Mouse (Mus musculus) kidney, adult 9 months (tissue): ENCODE data around the gene Rxra.

Experiments
- DNase-seq: peaks from one replicate; pipeline ENCODE4 v3.0.0; 2022

Gene Rxra

DNA sequence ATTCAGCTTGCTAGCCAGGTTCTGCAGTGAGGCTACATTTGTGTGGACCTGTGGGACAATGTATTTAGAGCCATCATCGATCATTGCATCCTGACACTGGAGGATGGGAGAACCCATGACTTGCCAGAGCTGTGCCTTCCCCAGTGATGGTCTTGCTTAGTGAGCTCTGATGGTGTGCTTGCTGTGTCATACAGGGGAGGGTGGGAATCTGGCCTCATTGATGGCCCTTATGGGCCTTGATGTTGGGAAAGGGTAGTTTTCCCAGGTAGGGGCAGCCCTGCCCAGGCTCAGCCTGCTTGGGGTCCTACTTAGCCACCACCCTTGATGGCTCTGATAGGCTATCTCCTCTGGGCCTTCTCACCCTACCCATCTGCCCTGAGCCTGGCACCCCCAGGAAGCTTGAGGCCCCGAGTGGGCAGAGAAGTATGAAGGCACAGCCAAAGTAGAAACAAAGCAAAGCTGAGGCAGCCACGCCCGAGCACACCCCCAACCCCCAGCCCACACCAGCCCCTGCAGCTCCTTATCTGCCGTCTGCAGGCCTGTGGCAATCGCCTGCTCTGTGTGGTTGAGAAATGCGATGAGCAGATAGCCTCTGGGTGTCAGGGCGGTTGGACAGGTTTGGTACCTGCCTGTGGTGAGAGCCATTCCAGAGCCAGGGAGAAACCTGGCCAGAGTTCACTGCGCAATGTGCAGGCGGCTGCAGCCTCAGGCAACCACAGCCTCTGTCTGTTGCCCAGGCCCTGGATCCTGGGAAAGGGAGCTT lies 26.8 kb downstream of the Rxra start:
- DNase-seq = peak; percentile 35

GRCm38 (mm10) chr2:27703852-27704640 lies 27.8 kb downstream of the Rxra start:
- peak; percentile 38 for DNase-seq

GRCm38 (mm10) chr2:27704641-27705040 lies 28.4 kb downstream of the Rxra start:
- peak; percentile 79 for DNase-seq

DNA sequence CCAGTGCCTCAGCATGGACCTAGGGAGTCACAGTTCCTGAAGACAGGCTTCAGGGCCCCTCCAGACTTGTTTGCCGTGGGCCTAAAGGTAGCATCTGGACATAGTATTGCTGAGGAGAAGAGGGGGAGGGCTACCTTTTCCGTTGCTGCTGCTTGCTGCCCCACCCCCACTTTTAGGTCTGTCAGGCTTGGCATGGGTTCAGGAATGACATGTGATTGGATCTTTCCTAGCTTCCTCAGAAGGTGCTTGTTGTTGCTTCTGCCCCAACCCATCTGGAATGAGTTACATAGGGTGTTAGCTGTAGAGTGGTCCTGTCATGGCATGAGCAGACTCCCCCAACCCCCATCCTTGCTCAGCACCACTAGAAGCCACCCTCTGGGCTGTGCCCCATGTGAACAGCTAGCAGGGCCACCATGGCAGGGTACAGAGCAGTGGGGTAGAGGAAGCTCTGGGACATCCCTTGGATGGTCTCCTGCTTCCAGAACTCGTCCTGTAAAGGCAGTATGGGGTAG lies 34.7 kb downstream of the Rxra start:
- DNase-seq = peak; percentile 74

DNA sequence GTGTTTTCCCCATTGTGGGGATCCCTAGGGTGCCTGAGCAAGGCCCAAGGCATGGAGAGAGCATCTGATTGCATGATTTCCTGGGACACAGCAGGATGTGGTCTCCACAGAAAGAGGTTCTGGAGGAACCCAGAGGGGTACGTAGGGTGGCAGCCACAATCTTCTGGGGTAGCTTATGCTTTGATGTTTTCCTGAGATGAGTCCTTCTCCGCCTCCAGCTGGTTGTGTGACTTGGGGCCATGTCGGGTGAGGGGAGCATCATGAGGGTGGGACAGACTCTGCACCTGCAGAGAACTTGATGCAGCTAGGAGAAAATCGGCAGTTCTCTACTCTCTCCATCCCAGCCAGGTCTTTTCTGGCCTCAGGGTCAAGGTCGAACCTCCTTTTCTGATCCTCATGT lies 36.4 kb downstream of the Rxra start:
- no peak for DNase-seq

DNA sequence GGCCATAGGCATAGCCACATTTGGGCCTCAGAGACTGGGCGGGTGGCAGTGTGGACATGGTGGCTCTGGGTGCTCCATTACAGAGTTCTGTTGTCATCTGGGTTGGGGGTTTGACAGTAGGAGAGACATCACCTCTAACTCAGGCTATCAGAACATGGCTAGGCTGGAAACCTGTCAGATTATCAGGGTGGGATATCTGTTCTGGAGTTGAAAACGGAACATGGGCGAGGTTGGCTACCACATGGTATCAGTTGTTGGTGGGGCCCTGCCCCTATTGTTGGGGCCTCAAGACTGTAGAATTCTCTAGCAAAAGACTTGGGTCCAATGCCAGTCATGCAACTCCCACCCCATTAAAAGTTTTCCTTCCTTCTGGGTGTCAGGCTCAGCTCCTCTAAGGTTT lies 37.1 kb downstream of the Rxra start:
- DNase-seq = no peak

- DNase-seq = no peak
These were observed 37.9 kb downstream of the Rxra start for GRCm38 (mm10) chr2:27714131-27714530.

GRCm38 (mm10) chr2:27715221-27715620 lies 39.0 kb downstream of the Rxra start:
- DNase-seq = no peak

GRCm38 (mm10) chr2:27716339-27716738 lies 40.1 kb downstream of the Rxra start:
- no peak for DNase-seq

- DNase-seq = peak; percentile 91
These were observed 42.0 kb downstream of the Rxra start for GRCm38 (mm10) chr2:27718191-27718590.

DNA sequence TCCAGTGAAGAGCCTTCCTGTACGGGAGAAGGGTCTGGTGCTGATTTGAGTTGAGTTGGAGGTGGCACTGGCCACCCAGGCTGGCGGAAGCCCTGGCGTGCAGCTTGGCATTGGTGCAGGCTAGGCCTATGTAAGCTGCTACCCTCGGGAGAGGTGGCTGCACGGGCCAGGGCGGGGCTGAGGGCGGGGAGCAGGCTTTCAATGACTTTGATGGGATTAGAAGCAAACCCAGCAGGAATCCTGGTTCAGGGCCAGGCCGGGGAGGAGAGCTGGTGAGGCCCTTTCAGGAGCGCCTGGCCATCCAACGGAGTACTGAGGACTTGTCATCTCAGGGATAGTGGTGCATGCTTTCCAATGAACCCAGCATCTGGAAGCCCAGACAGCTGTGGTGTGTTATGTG lies 43.4 kb downstream of the Rxra start:
- DNase-seq = no peak

- no peak for DNase-seq
These were observed 45.4 kb downstream of the Rxra start for GRCm38 (mm10) chr2:27721611-27722010.

GRCm38 (mm10) chr2:27724729-27725316 lies 48.6 kb downstream of the Rxra start:
- DNase-seq = no peak

DNA sequence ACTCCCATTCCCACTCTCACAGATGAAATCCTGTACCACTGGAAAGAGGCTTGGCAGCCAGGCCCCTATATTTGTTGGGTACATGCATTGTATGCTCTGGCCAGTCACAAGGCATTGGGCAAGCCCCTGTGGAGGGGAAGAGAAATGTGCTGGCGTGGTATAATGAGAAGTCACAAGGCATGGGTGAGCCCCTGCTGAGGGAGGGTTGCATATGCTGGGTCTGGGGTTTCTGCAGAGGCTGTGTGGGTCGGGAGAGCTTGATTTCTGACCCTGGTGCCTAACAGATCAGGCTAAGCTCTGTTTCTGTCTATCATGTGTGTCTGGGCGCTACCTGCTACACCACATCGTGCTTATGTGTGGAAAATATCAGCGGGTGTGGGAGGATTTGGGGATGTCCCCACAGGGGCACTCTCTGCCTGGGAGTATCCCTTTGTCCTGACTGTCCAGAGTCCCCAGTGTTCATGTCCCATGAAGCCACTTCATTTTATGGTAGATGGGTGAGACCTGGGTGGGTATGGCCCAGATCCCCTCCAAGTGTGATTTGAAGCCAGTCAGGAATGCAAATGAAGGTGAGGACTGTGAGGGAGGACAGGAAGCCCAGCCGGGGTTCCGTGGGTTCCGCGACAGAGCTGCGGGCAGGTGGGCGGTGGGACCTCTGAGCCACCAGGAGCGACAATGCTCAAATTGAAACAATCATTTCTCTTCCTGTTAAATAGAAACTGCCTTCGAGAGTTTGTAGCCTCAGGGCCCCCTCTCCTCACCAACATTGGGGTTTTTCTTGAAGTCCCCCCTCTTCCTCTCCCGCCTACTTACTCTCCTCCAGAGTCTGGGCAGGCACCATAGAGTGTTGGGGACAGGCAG lies 52.0 kb downstream of the Rxra start:
- DNase-seq = no peak

- no peak for DNase-seq
These were observed 52.8 kb downstream of the Rxra start for GRCm38 (mm10) chr2:27729009-27729408.

- peak; percentile 69 for DNase-seq
These were observed 54.0 kb downstream of the Rxra start for GRCm38 (mm10) chr2:27730002-27730905.

DNA sequence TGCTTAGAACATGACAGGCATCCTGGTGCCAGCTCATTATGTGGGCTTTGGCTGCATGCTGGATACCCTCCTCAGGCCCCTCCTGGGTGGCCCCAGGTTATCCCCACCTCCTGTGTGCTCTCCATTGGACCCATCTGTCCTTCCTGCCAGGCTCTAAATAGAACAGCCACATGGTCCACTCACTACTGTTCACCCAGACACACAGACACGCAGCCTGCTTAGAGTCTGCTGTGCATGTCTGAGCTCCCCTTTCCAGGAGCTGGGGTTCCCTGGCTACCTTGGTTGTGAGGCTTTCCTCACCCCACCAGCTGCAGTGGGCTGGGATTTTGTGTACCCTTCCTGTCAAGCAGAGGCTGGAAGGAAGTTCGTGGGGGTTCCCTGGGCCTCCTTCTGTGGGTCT lies 56.8 kb downstream of the Rxra start:
- DNase-seq = no peak

GRCm38 (mm10) chr2:27734328-27734727 lies 58.1 kb downstream of the Rxra start:
- no peak for DNase-seq

DNA sequence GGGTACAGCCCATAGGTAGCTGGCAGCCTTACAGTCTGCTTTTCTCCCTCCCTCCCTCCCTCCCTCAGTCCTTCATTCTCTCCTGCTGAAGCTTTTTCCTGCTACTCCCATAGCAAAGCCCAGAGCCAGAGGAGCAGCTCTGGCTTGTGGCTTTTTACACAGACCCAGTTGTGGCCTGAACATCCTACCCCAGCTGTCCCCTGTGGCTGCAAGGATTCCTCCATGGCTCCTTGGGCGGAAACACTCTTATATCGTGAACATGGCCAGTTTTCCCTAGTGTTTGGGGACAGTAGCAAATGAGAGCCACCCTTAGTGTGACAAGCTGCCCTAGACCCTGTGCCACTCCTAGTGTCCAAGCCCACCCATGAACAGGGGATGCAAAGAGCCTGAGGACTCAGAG lies 58.6 kb downstream of the Rxra start:
- no peak for DNase-seq

GRCm38 (mm10) chr2:27736802-27737201 lies 60.6 kb downstream of the Rxra start:
- no peak for DNase-seq

DNA sequence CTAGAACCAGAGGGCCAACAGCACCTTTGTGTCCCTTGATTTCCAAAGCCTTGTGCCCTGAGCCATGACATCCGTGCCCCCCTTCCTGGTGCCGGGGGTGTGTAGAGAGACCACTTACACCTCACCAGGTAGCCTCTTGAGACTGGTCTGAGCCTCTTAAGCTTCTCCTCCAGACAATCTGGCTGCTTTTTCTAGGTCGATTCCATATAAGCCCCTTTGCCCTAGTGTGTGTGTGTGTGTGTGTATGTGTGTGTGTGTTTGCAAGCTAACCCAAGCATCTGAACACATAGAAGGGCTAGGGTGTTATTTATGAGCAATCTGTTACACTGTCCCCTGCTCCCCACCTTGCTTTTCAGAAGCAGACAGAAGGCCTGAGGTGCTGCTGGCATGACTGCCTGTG lies 62.2 kb downstream of the Rxra start:
- DNase-seq = no peak
